Mouse (Mus musculus) hindbrain, embryonic 11.5 days (tissue): Measurements from ENCODE around the gene Ccdc3. TPM values are rescaled to one million over a fixed set of nuclear protein-coding genes. Genes with fewer than 3 reads are reported as not detected.
"Not testable (repeated sequence)": the region's sequence is repeated elsewhere in the genome, so short reads cannot be mapped to it uniquely, and the experiment has no call there.

ENCODE experiments used
- ATAC-seq: fragments of 200-750 bp; cut with Nextera tagmentation; 2 replicates; pipeline ENCODE4 v1.8.0; 2017; ENCODE audit warnings: mild to moderate bottlenecking, moderate TSS enrichment, moderate library complexity; ENCODE audit not compliant: low FRiP score
- DNase-seq: peaks from one replicate; pipeline ENCODE4 v3.0.0-alpha.2; 2015; ENCODE audit warnings: low spot score
- H3K27ac ChIP-seq: fragments of 300-500 bp; sonication (generic); 2 replicates; pipeline ENCODE4 v1.5.1; 2014; ENCODE audit warnings: mild to moderate bottlenecking, low read depth, low read length
- H3K27me3 ChIP-seq: fragments of 300-500 bp; sonication (generic); 2 replicates; pipeline ENCODE4 v1.6.1; 2014; ENCODE audit warnings: mild to moderate bottlenecking, low read length, moderate library complexity, mixed read lengths; ENCODE audit not compliant: control insufficient read depth, insufficient read depth
- H3K36me3 ChIP-seq: fragments of 300-500 bp; sonication (generic); 2 replicates; pipeline ENCODE4 v1.6.1; 2014; ENCODE audit warnings: mild to moderate bottlenecking, low read length, moderate library complexity, mixed read lengths; ENCODE audit not compliant: control insufficient read depth, insufficient read depth
- H3K4me1 ChIP-seq: fragments of 300-500 bp; sonication (generic); replicated peaks from 2 replicates; pipeline ENCODE4 v1.6.1; 2014; ENCODE audit warnings: low read length, mixed read lengths; ENCODE audit not compliant: control insufficient read depth, insufficient read depth
- H3K4me2 ChIP-seq: fragments of 300-500 bp; sonication (generic); replicated peaks from 2 replicates; pipeline ENCODE4 v1.6.1; 2014; ENCODE audit warnings: mild to moderate bottlenecking, low read depth, low read length
- H3K4me3 ChIP-seq: fragments of 300-500 bp; sonication (generic); 2 replicates; pipeline ENCODE4 v1.5.1; 2014; ENCODE audit warnings: low read depth, low read length
- H3K9ac ChIP-seq: fragments of 300-500 bp; sonication (generic); 2 replicates; pipeline ENCODE4 v1.6.1; 2014; ENCODE audit warnings: low read depth, low read length
- H3K9me3 ChIP-seq: fragments of 300-500 bp; sonication (generic); 2 replicates; pipeline ENCODE4 v1.6.1; 2016; ENCODE audit warnings: low read length; ENCODE audit not compliant: control insufficient read depth
- WGBS: fragments of 180-500 bp; shearing (Covaris S2); extraction: QIAGEN DNeasy Blood & Tissue Kit; methylation state at CpG from one replicate; pipeline ENCODE4 v1.1.7; 2014; 5-methylcytosine and 5-hydroxymethylcytosine counted together
- polyA plus RNA-seq: library from polyadenylated mRNA; unstranded; fragments of >200 nt; fragmentation: Nextera tagmentation; extraction: Ambion mirVana; gene quantifications from 2 replicates; pipeline ENCODE4 v1.2.1, GENCODE M21; 2014

Ccdc3 gene
- 7.1 and 9.9 TPM in 2 replicates for polyA plus RNA-seq

- no peaks in the 10 kb centered on the region for H3K9me3 ChIP-seq
- H3K9ac ChIP-seq: peak within 1 kb of the TSS; percentile 44
- WGBS: 2% methylated on average over 59 of the region's 78 CpGs
- DNase-seq (peak; percentile 64), ATAC-seq (peak; percentile 67)
- H3K4me2 ChIP-seq: peak within 1 kb of the TSS; percentile 72
- no peaks in the 10 kb centered on the region for H3K36me3 ChIP-seq
- no peak within 1 kb of the TSS for H3K27ac ChIP-seq
- peaks cover 25% of the 10 kb centered on the region for H3K27me3 ChIP-seq
- no peaks in the 10 kb centered on the region for H3K4me1 ChIP-seq
- peak within 1 kb of the TSS; percentile 38 for H3K4me3 ChIP-seq
These were observed at the start of gene Ccdc3 for GRCm38 (mm10) chr2:5137500-5138286. Ccdc3 (plus strand) TSS chr2:5137776.

GRCm38 (mm10) chr2:5090385-5090784 lies 47.2 kb upstream of the Ccdc3 start:
- not testable (repeated sequence) for H3K4me1 ChIP-seq, H3K4me2 ChIP-seq, H3K36me3 ChIP-seq, H3K9ac ChIP-seq, ATAC-seq, H3K4me3 ChIP-seq, H3K27ac ChIP-seq, H3K27me3 ChIP-seq, H3K9me3 ChIP-seq
- WGBS: 94% methylated on average over 2 of the region's 4 CpGs
- peak; percentile 35 for DNase-seq

GRCm38 (mm10) chr2:5094876-5095275 lies 42.7 kb upstream of the Ccdc3 start:
- Histone ChIP-seq H3K27me3 (no peaks in the 10 kb centered on the region), H3K4me1 (no peaks in the 10 kb centered on the region), H3K27ac (no peak overlapping the region), H3K9me3 (no peaks in the 10 kb centered on the region), H3K4me3 (no peak overlapping the region), H3K36me3 (no peaks in the 10 kb centered on the region), H3K9ac (no peak overlapping the region), H3K4me2 (no peak overlapping the region)
- ATAC-seq (no peak), DNase-seq (no peak)
- 90% methylated on average over 5 of the region's 5 CpGs for WGBS

DNA sequence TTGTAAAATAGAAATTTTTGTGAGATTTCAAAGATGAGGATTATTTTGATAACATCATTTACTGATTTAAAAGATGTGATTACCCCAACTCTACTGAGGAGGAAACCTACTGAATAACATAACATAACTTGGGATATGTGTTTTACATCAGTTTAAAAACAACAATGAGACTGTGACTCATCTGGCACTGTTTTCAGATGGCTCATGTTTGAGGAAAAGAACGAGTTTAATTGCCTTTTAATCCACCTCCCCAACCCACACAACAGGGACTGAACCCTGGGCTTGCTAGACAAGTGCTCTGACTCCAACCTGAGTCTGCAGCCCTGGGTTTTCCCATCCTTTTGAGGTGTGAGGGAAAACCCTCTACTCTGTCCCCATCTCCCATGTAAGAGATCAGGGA lies 42.3 kb upstream of the Ccdc3 start:
- H3K27me3 ChIP-seq: no peaks in the 10 kb centered on the region
- no peaks in the 10 kb centered on the region for H3K36me3 ChIP-seq
- H3K4me1 ChIP-seq: no peaks in the 10 kb centered on the region
- H3K4me2 ChIP-seq: no peak overlapping the region
- H3K4me3 ChIP-seq: no peak overlapping the region
- DNase-seq (no peak), ATAC-seq (no peak)
- H3K27ac ChIP-seq: no peak overlapping the region
- 29% methylated on average over 1 of the region's 1 CpGs for WGBS
- no peaks in the 10 kb centered on the region for H3K9me3 ChIP-seq
- H3K9ac ChIP-seq: no peak overlapping the region

- Histone ChIP-seq H3K27ac (peak overlapping the region; percentile 40; the same call in 1 of the 2 replicates), H3K4me3 (no peak overlapping the region), H3K36me3 (no peaks in the 10 kb centered on the region), H3K4me2 (no peak overlapping the region; the same call in 1 of the 2 replicates), H3K27me3 (no peaks in the 10 kb centered on the region), H3K4me1 (no peaks in the 10 kb centered on the region), H3K9ac (0 out of 2 replicates have a peak overlapping the region, but pooled peaks have one; percentile 0), H3K9me3 (no peaks in the 10 kb centered on the region)
- WGBS: 33% methylated on average over 20 of the region's 20 CpGs
- ATAC-seq: peak; percentile 60; the same call in 1 of the 2 replicates
- peak; percentile 53 for DNase-seq
These were observed 39.7 kb upstream of the Ccdc3 start for GRCm38 (mm10) chr2:5097786-5098445.

GRCm38 (mm10) chr2:5099176-5099575 lies 38.4 kb upstream of the Ccdc3 start:
- WGBS: 73% methylated on average over 6 of the region's 6 CpGs
- Histone ChIP-seq H3K27me3 (no peaks in the 10 kb centered on the region), H3K4me3 (no peak overlapping the region), H3K4me2 (no peak overlapping the region), H3K4me1 (no peaks in the 10 kb centered on the region), H3K9me3 (no peaks in the 10 kb centered on the region), H3K27ac (no peak overlapping the region), H3K36me3 (no peaks in the 10 kb centered on the region), H3K9ac (no peak overlapping the region)
- ATAC-seq: no peak
- no peak for DNase-seq

GRCm38 (mm10) chr2:5101743-5102245 lies 35.8 kb upstream of the Ccdc3 start:
- no peak for DNase-seq

DNA sequence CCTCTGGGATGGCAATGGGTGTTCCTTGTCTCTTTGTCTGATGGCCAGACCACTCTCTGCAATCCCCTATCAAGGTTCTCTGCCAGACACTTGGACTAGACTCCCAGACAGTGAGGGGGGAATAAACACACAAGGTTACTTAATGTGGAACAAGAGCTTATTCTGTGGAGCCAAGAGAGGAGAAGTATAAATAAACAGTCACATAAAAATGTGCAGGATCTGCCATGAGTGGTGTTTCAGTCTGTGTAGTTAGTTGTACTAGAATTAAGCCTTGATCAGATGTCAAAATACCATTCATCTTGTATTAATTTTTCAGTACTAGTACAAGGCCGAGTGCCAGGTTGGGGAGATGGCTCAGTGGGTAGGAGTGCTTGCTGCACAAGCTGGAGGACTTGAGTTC lies 34.7 kb upstream of the Ccdc3 start:
- DNase-seq (no peak), ATAC-seq (no peak)
- no peaks in the 10 kb centered on the region for H3K27me3 ChIP-seq
- 70% methylated on average over 1 of the region's 1 CpGs for WGBS
- H3K36me3 ChIP-seq: no peaks in the 10 kb centered on the region
- H3K4me2 ChIP-seq: no peak overlapping the region
- H3K4me3 ChIP-seq: no peak overlapping the region
- H3K9me3 ChIP-seq: no peaks in the 10 kb centered on the region
- H3K27ac ChIP-seq: no peak overlapping the region
- H3K9ac ChIP-seq: no peak overlapping the region
- H3K4me1 ChIP-seq: no peaks in the 10 kb centered on the region

More at GRCm38 (mm10) chr2:5101743-5102245, 35.8 kb upstream of the Ccdc3 start:
- Histone ChIP-seq H3K4me3 (no peak overlapping the region), H3K9me3 (no peaks in the 10 kb centered on the region), H3K9ac (no peak overlapping the region), H3K4me1 (no peaks in the 10 kb centered on the region), H3K4me2 (no peak overlapping the region), H3K27me3 (no peaks in the 10 kb centered on the region), H3K36me3 (no peaks in the 10 kb centered on the region), H3K27ac (no peak overlapping the region)
- WGBS: 87% methylated on average over 10 of the region's 10 CpGs
- no peak for ATAC-seq
